Mouse (Mus musculus): ENCODE measurements around the gene Itga1.

The Itga1 gene

DNA sequence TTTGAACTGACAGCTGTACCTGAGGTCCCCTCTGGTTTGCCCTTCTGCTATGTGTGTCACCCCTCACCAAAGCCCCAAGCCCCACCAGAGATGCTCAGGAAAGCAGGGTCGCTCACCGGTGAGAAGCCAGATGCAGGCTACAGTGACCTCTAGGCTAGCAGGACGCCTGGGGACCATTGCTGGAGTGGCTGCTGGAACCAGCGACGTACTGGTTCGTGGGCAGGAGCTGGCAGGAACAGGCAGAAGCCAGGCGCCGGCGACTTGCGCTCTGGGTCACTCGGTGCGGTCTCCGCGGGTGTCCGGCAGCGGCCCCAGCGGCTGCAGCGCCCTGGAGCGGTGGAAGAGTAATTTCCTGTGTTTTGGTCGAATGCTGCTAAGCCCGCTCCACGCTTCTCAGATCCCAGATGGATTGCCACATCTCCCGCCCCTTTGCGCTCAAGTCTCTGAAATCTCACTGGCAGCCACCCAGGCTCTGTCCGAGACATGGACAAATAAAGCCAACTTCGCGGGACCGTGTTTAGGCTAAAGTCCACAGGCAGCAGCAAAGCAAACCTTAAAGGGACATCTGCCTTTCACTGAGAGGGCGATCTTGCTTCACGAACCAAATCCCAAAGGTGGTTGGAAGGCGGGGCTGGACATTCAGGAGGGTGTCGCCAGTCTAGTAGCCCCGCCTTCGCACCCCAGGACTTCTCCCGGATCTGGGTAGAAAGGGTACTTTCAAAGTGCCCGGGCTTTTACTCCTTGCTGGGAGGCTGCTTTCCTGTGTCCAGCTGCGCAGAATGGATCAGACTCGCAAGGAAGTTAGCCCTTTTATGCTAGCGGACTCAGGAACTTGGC is at the start of gene Itga1, which contains the start of gene Gm49395:
Itga1 (minus strand) TSS at position 610 of the 837 bp plus-strand sequence.
Gm49395 (minus strand) TSS at position 567 of the 837 bp plus-strand sequence.
- DNase-seq (ENCODE audit: low read depth, low spot score), result peak; percentile 73

DNA sequence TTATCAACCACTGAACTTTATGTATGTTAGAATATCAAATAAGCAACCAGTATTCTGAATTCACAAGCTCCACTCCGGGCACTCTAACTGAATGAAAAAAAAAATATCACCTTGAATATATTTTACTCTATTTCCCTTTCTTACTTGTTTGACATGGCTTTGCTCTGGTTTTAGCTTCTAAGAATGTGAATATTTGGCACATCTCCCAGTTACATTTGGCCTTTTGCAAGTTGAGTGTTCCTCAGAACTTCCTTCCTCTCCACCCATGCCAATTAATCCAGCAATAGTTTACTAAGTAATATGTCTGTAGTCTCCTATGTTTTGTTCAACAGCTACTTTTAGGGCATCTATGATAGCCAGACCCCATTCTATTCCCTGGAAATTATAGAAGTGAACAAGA is 48.8 kb upstream of the Itga1 start:
- DNase-seq (ENCODE audit: low read depth, low spot score), result no peak

DNA sequence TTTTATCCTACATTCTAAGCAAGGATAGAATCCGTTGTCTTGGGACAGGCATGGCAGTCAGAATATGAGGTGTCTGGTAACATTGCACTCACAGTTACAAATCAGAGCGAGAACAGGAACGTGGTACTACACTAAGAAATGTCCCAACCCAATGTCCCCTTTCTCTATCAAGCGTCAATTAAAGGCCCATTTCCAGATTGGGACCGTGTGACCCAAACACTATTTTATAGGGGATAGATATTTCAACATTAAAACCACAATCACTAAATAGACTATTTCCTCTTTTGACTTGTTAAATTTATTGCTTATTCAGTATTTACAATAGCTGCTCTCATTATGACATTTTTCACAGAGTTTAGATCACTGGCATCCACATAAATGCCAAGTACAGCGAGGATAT is 48.1 kb upstream of the Itga1 start:
- no peak for DNase-seq (ENCODE audit: low read depth, low spot score)

DNA sequence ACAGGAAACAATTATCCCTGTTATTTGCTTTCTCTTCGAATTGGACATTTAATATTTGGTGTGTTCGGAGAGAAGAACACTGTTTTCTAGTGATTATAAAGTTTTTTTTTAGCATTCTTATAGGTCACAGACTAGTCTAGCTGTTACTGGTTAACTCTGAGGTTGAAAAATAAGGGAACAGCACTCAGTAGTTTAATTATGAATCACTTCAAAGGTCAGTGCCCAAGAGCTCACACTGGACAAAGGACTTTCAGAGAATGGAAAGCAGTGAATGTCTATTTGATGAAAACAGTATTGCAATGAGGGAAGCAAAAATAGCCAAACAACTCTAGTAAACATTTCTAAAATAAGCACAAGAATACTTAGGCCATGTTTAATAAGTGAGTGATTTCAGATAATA is 41.8 kb upstream of the Itga1 start:
- DNase-seq (ENCODE audit: low read depth, low spot score), result no peak

DNA sequence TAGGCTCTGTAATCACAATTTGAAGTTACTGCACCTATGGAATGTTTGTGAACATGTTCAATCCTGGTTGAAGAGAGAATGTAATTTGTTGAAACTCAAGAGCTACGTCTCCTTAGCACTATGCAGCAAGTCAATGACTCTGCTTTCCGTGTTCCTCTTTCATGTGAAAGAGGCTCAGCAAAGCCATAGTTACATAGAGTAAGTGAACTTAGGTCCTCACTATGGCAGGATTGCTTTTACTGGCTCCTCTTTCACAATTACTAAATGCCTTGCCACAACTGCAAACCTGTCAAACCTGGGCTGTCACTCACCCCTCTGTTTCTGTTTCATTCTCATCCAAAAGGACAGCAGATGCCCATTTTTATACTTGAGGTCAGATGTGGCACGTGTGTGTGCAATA is 40.3 kb upstream of the Itga1 start:
- no peak for DNase-seq (ENCODE audit: low read depth, low spot score)

DNA sequence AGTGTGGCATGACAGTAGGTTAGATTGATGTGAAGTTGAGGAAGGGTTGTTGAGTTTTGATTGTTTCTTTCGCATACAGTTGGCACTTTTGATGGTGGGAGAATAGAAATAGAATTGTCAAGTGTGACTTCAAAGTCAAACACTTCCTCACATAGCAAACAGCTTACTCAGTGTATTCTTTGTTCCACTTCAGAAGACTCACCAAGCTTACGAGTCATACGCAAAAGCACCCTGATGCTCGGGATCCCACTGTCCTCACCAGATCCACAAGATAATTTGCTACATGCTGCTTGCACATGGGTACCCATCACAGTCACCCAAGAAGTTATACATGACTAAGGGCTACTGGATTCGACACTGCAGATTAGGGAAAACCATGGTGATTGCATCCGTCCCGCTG is 36.7 kb upstream of the Itga1 start:
- peak; percentile 4 for DNase-seq (ENCODE audit: low read depth, low spot score)

DNA sequence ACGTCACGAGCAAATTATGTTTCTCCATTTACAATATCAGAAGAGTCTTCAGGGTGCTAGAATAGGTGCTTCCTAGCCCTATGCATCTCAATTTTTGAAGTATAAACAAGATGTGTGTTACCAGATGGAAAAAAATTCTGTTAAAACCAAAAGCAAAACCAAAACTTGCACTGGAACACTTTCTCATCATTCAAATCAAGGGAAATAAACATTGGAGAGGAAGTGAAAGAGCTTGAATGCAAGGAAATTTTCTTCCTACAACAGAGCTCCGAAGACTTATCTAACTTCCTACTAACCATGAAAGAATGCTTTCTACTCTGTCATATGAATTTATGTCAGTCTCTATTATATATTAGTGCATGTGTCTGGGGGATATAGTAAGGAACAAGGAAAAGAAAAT is 35.0 kb upstream of the Itga1 start:
- DNase-seq (ENCODE audit: low read depth, low spot score), result no peak

DNA sequence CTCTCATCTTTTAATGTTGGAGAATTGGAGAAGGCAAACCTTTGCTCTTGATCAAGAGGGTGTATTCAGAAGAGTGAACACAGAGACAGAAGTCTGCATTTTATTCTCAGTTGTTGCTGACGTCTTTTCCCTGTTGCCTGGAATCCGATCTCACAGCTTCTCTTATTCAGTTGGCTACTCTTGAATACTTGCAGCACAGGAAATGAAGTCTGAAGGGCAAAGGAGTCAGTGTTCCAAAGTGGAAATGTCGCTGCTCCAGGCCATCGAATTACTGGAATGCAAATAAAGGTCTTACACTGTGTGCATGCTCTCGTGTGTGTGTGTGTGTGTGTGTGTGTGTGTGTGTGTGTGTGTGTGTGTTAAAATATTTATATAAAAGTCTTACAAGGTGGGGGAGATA is 30.7 kb upstream of the Itga1 start:
- DNase-seq (ENCODE audit: low read depth, low spot score), result no peak

DNA sequence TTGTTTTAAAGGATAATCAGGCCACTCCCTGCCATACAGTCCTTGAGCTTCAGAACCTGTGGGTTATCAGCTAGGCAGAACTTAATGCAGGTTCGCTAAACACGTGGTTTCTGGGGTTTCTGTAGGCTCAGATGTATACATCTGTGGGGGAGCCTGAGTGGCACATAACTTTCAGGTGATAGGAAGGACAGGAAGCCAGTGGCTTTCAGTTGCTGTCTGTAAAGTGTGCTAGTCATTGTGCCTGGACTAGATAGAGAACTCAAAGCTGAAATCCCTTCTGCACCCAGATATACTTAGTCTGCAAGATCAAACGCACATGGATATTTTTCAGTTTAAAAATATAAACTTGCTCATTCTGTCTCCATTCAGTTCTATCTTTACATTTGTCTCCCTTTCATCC is 29.6 kb upstream of the Itga1 start:
- no peak for DNase-seq (ENCODE audit: low read depth, low spot score)

DNA sequence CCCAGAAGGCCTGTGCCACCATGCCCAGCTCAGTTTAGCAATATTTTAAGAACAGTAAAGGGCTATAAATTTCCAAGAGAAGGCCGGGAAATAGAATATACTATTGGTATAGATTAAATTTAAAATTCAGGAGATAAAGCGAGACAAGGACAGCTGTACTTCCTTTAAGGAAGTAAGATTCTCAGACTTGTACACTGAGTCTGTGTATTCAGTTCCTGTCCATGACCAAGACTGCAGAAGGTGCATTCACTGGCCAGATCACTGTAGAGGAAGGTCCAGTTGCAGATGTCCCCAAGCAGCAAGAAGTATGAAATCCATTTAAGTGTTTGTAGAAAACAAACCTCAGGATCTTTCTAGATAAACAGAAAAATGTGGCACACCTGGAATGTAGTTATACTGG is 28.3 kb upstream of the Itga1 start:
- no peak for DNase-seq (ENCODE audit: low read depth, low spot score)

DNA sequence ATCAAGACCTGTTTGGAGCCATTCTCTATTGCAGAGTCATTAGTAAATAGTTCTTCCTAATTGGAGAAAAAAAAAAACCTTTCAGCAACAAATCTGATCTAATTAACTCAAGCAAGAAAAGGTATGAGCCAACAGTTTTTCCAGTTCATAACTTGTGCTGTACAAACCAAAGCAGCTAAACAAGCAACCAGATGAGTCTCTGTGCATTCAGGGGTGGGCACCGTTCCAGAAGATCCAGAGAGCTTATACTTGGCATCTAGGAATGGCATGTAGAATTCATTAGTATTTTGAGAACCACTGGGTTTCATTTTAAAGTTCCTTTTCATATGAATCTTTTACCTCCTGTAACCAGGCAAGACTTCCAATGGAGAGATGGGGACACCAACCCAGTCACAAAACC is 26.1 kb upstream of the Itga1 start:
- no peak for DNase-seq (ENCODE audit: low read depth, low spot score)

DNA sequence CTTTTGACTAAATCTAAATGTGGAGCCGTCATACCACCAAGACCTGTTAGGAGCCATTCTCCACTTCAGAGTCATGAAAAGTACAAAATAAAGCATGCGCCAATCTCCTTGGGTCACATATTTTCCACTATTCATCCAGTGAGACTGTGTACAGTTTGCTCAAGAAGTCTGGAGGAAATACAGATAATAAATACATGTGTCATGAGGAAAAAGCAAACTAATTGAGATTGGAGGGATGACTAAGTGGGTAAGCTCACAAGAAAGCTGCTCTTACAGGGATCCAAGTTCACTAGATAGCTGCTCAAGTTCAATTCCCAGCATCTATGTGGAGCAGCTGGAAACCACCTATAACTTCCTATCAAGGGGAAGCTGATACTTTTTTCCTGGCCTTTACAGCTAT is 24.8 kb upstream of the Itga1 start:
- DNase-seq (ENCODE audit: low read depth, low spot score), result no peak

DNA sequence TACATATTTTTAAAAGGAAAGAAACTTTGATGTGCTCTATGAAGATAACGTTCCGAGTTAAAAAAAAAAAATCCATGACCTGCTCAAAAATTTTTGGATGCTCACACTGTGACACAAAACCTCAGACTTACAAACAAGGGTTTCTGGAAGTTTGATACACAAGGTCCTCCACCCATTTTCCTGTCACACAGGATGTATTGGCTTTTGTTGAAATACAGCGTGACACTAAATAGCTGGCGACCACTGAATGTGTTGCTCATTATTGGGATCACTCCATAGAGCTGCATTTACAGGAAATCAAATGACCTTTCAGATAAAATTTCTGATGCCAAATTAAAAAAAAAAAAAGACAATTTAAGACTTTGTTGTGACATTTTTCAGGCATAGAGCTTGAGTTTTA is 23.4 kb upstream of the Itga1 start:
- no peak for DNase-seq (ENCODE audit: low read depth, low spot score)

DNA sequence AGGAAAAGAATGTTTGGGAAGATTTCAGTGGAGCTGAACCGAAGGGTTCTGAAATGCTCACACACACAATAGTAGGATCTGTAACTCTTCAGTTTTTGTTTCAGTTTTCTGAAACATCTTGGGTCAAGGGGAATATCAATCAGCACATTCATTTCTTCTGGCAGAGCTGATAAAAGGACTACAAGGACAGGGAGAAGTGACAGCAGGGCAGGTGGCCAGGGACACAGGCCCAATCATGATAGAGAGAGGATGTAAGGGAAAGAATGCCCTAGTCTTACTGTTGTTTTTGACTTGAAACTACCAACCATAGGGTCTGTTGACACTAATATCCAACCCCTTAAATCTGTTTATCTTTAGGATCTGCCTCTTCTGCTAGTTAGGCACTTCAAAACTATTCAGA is 22.8 kb upstream of the Itga1 start:
- no peak for DNase-seq (ENCODE audit: low read depth, low spot score)

DNA sequence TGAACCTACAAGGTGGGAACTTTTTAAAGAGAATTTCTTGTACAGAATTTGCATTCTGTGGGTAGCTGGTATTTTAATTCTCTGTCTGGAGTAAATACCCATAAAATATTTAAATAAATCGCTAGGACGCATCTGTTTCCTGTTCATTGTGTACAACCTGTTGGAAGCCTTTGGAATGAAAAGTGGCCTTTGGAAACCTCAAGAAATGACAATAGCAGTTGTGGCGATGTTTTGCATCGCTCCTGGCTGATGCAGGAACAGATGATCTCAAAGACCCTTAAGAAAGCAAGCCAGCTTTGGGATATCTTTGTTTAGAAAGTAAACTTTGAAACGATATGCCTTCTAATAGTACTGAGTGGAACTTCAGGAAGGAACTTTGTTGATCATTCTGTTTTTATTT is 17.0 kb upstream of the Itga1 start:
- no peak for DNase-seq (ENCODE audit: low read depth, low spot score)

DNA sequence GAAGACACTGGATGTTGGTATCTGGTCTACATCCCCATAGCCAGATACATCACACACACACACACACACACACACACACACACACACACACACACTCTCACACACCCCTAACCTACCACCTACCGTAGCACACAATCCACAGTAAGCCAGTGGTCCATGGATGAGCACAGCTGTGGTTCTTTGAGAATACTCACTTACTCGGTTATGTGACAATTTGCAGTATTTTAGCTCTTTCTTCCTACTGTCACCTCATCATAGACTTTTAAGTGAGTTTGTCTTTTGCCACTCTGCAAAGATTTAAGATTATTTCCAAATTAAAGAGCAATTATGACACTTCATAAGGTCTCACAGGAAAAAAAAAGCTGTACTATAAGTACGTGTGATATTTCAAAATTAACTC is 16.4 kb upstream of the Itga1 start:
- no peak for DNase-seq (ENCODE audit: low read depth, low spot score)

DNA sequence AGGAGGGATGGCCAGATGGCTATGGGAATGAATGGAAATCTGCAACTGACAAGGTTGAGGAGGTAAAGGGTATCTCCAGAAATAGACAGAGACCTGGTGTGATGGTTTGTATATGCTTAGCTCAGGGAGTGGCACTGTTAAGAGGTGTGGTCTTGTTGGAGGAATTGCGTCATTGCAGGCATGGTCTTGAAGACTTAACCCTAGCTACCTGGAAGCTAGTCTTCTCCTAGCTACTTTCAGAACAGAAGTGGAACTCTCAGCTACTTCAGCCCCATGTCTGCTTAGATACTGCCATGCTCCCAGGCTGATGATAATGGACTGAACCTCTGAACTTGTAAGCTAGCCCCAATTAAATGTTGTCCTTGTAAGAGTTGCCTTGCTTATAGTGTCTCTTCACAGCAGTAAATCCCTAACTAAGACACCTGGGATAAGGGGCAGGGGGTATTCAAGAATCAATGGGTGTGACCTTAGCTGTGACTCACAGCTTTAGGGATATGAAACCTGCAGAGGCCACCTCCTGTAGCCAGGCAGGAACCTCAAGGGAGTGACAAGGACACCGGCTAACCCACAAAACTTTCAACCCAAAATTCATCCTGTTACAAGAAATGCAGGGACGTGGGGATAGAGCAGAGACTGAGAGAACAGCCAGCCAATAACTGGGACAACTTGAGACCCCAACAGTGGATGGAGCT is 15.3 kb upstream of the Itga1 start:
- DNase-seq (ENCODE audit: low read depth, low spot score), result no peak

DNA sequence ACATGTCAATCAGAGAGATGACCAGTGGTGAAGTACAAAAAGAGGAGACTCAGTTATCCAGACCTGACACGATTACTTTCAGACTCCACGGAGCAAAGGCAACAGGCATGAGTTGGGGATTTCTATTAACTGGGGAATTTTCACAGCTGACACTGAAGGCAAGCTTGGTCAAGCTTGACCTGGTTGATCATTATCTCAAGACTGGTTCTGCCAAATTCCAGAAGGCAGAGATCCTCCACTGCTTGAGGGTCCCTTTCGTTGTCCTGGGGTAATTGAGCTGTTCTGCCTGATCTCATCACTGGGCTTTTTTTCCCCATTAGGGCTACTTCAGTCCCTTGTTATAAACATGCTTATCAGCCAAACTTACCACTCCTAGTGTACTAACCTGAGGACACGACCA is 7.9 kb upstream of the Itga1 start:
- no peak for DNase-seq (ENCODE audit: low read depth, low spot score)

DNA sequence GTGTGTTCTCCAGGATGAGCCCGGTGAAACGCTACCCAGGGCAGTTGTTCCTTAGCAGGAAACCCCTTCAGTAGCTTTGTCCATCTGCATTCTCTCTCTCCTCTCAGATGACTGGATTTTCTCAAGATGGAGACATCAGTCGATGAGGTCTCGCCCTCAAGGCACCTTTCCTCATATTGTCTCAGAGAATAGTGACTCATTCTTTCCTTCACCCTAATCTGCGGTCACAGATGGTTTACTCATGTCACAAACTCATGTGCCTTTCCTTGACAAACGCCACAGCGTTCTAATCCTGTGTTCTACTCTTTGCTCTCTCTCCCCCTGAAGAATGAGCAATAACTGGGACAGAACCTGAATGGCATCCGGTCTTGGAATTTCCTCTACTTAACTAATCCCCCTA is 5.7 kb upstream of the Itga1 start:
- DNase-seq (ENCODE audit: low read depth, low spot score), result peak; percentile 35

DNA sequence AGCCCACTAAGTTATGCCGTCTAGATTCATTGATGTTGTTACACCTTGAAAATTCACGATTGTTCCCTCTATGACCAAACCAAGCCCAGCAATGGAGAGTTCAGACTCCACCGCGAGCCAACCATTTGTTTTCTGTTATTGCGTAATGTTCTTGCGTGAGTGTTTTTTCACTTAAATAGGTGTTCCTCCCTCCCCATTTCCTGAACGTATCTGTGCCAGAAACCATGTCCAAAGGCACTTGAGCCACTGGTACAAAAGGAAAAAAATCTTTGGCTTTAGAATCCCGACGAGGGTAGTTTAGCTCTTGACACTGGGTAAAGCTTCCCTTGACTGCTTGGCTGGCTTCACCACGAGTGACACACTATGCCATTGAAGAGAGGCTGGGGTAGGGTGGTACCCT is 4.4 kb upstream of the Itga1 start:
- DNase-seq (ENCODE audit: low read depth, low spot score), result no peak

DNA sequence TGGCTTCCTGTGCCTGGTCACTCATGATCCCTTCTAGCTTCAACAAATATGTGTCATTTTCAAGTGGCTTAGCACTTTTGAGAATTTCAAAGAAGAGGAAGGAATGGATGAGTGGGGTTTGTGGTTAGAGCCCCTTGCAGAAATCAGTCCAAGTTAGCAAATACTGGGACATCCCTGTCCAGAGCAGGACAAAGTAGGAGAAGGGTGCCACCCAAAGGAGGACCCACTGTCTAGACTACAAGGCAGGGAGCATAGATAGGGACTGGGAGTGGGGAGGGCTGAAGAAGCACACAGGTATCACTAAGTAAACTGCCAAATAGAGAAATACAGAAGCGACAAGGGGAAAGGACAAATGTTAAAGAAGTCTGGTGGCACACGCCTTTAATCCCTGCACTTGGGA is 990 bp upstream of the Itga1 start:
- DNase-seq (ENCODE audit: low read depth, low spot score), result no peak

DNA sequence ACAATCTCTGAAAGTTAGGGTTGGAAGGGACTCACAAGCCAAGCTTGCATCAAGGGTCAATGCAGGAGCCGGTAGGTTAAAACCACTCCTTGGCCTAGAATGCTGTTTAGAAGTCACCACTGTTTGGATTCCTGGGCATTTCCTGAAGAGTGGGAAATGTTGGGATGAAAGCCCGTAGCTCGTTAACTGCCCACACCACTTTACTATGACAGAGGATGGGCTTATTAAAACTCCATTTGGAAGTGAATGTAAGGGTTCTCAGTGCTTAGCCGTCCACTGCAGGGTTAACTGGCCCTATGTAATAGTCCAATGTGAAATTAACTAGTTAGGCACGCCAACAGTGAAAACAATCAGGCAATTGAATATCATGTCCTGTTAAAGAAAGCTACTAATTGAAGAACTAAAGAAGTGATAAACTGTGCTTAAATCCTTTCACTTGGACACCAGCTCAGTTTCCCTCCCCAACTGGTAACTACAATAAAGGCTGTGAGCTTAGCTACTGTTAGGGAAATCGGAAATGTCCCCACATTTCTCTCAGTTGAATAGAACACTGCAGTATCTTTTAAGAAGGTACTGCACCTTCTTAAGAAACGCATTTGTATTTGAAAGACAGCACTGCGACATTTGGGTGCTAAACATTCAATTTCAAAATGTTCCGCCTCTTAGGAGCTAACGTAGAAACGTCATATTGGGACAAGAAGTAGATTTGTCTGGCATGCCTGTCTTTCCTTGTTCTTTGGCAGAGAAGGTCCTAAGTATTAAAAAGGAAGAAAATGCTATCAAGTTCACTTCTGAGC is 1.2 kb downstream of the Itga1 start:
- DNase-seq (ENCODE audit: low read depth, low spot score), result no peak

All from 3T3-L1 (cell line).